Mouse (Mus musculus) hindbrain, postnatal 0 days (tissue): Measurements from ENCODE around the gene H2-Q7. TPM values are rescaled to one million over a fixed set of nuclear protein-coding genes. Genes with fewer than 3 reads are reported as not detected.
"Not testable (repeated sequence)": the region's sequence is repeated elsewhere in the genome, so short reads cannot be mapped to it uniquely, and the experiment has no call there.

Experiments
- ATAC-seq: fragments of 200-750 bp; cut with Nextera tagmentation; 2 replicates; pipeline ENCODE4 v1.8.0; 2017; ENCODE audit warnings: mild to moderate bottlenecking, moderate TSS enrichment, moderate library complexity
- DNase-seq: peaks from one replicate; pipeline ENCODE4 v3.0.0-alpha.2; 2015; ENCODE audit warnings: low spot score
- H3K27ac ChIP-seq: fragments of 300-500 bp; sonication (generic); 2 replicates; pipeline ENCODE4 v1.5.1; 2014; ENCODE audit warnings: mild to moderate bottlenecking
- H3K27me3 ChIP-seq: fragments of 300-500 bp; sonication (generic); 2 replicates; pipeline ENCODE4 v1.6.1; 2014; ENCODE audit warnings: low read length, mixed read lengths; ENCODE audit not compliant: insufficient read depth
- H3K36me3 ChIP-seq: fragments of 300-500 bp; sonication (generic); 2 replicates; pipeline ENCODE4 v1.6.1; 2014; ENCODE audit warnings: low read length, mixed read lengths; ENCODE audit not compliant: insufficient read depth
- H3K4me1 ChIP-seq: fragments of 300-500 bp; sonication (generic); 2 replicates; pipeline ENCODE4 v1.6.1; 2014; ENCODE audit warnings: antibody characterized with exemption, low read length, mixed read lengths; ENCODE audit not compliant: insufficient read depth
- H3K4me2 ChIP-seq: fragments of 300-500 bp; sonication (generic); 2 replicates; pipeline ENCODE4 v1.6.1; 2014; ENCODE audit warnings: low read depth, mild to moderate bottlenecking, low read length, moderate library complexity, mixed read lengths
- H3K4me3 ChIP-seq: fragments of 300-500 bp; sonication (generic); 2 replicates; pipeline ENCODE4 v1.5.1; 2014; ENCODE audit warnings: low read length
- H3K9ac ChIP-seq: fragments of 300-500 bp; sonication (generic); replicated peaks from 2 replicates; pipeline ENCODE4 v1.6.1; 2014; ENCODE audit warnings: mild to moderate bottlenecking, low read length, moderate library complexity, mixed read lengths
- H3K9me3 ChIP-seq: fragments of 300-500 bp; sonication (generic); 2 replicates; pipeline ENCODE4 v1.6.1; 2016; ENCODE audit warnings: low read length, mixed read lengths
- CTCF ChIP-seq: IDR thresholded peaks from 2 replicates; pipeline ENCODE4 v1.5.1; 2016; ENCODE audit warnings: antibody characterized with exemption, control low read depth, low read depth
- WGBS: fragments of 180-500 bp; shearing (Covaris S2); extraction: QIAGEN DNeasy Blood & Tissue Kit; methylation state at CpG from one replicate; pipeline ENCODE4 v1.1.7; 2014; 5-methylcytosine and 5-hydroxymethylcytosine counted together
- polyA plus RNA-seq: library from polyadenylated mRNA; unstranded; fragments of >200 nt; fragmentation: Nextera tagmentation; extraction: Ambion mirVana; gene quantifications from 2 replicates; pipeline ENCODE4 v1.2.1, GENCODE M21; 2015
- total RNA-seq: library from RNA; depleted of rRNA; stranded (reverse); fragments of >200 nt; gene quantifications from 2 replicates; pipeline ENCODE4 v1.2.3, GENCODE M21; 2014

Gene H2-Q7
- total and polyA plus RNA-seq, 2 experiments from 2014 or later: 2.4 to 3.9 TPM

DNA sequence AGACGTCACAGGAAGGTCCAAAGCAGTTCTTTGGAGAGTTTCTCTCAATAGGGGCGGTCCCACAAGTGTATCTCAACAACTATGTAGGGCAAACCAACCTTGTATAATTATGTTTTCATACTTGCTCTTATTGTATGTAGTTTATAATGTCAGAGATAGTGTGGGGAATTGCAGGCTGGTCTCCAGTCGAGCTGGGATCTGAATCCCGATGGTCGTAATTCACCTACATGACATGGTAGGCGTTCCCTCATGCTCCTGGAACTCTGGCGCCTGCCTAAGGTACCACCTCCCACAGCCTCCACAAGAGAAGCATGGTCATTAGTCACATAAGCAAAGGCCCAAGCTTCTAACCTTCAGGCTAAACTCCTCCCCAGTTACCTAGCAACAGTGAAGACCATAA is 20.2 kb upstream of the H2-Q7 start:
- 79% methylated on average over 7 of the region's 7 CpGs for WGBS
- H3K4me1 ChIP-seq: no peaks in the 10 kb centered on the region
- H3K9me3 ChIP-seq: no peaks in the 10 kb centered on the region
- H3K4me3 ChIP-seq: no peak overlapping the region
- no peaks in the 10 kb centered on the region for H3K27me3 ChIP-seq
- no peaks in the 10 kb centered on the region for H3K36me3 ChIP-seq
- H3K27ac ChIP-seq: no peak overlapping the region
- no peak for DNase-seq
- no peak overlapping the region for H3K9ac ChIP-seq
- ATAC-seq: no peak
- TF ChIP-seq CTCF: no peak
- H3K4me2 ChIP-seq: no peak overlapping the region

DNA sequence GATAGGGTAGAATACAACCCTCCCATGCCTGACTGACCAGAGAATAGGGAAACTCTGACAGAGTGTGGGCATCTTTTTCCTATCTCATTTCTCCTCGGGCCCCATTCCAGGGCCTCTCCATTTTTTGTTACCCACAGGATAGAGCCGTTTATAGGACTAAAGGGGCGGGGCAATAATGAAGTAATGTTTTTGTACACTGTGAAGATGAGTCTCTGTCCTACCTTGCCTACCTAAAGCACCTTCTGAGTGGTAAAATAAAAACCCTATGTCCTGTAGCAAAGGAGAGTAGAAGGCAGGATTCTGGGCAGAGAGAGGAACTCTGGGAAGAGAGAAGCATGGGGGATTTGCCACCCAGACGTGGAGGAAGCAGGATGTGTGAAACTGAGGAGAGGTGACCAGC is 19.4 kb upstream of the H2-Q7 start:
- H3K4me3 ChIP-seq, DNase-seq, H3K9ac ChIP-seq, ATAC-seq, H3K27ac ChIP-seq, H3K9me3 ChIP-seq, H3K4me1 ChIP-seq, H3K27me3 ChIP-seq, H3K36me3 ChIP-seq, H3K4me2 ChIP-seq: not testable (repeated sequence)
- 68% methylated on average over 4 of the region's 4 CpGs for WGBS

GRCm38 (mm10) chr17:35420206-35420810 is 18.6 kb upstream of the H2-Q7 start:
- H3K27me3 ChIP-seq, H3K36me3 ChIP-seq, ATAC-seq, H3K9ac ChIP-seq, H3K4me1 ChIP-seq, H3K27ac ChIP-seq, H3K9me3 ChIP-seq, H3K4me3 ChIP-seq, H3K4me2 ChIP-seq: not testable (repeated sequence)
- peak; percentile 68 for DNase-seq
- peak; percentile 84 for TF ChIP-seq CTCF
- WGBS: 19% methylated on average over 11 of the region's 11 CpGs

DNA sequence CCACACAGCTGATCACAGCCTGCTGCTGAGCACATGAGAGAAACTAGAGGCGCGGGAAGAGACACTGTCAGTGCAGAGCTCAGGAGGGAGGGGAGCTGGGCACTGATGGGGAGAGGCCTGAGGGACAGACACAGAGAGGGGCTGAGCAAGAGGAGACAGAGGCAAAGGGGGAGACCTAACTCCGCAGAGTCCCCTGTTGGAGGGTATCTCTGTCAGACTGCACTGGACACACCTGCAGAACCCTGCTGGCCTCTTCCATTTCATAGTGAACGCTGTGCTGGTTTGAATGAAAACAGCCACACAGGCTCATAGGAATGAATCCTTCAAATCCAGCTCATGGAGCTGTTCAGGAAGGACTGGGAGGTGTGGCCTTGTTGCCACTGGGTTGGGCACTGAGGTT is 17.6 kb upstream of the H2-Q7 start:
- ATAC-seq: not testable (repeated sequence)

GRCm38 (mm10) chr17:35422360-35422759 is 16.6 kb upstream of the H2-Q7 start:
- not testable (repeated sequence) for H3K27me3 ChIP-seq, H3K9me3 ChIP-seq, H3K4me2 ChIP-seq, H3K27ac ChIP-seq, H3K36me3 ChIP-seq, H3K4me1 ChIP-seq, ATAC-seq, H3K9ac ChIP-seq, H3K4me3 ChIP-seq, DNase-seq
- 90% methylated on average over 5 of the region's 5 CpGs for WGBS

More for the DNA sequence above, 17.6 kb upstream of the H2-Q7 start:
- not testable (repeated sequence) for H3K4me3 ChIP-seq, DNase-seq, H3K9ac ChIP-seq, H3K4me2 ChIP-seq, H3K9me3 ChIP-seq, H3K4me1 ChIP-seq, H3K27ac ChIP-seq, H3K27me3 ChIP-seq, H3K36me3 ChIP-seq
- WGBS: 84% methylated on average over 4 of the region's 4 CpGs

GRCm38 (mm10) chr17:35423131-35423810 is 15.7 kb upstream of the H2-Q7 start:
- H3K9ac ChIP-seq, ATAC-seq, H3K27me3 ChIP-seq, H3K4me1 ChIP-seq, H3K4me3 ChIP-seq, DNase-seq, H3K36me3 ChIP-seq, H3K27ac ChIP-seq, H3K4me2 ChIP-seq, H3K9me3 ChIP-seq: not testable (repeated sequence)
- 80% methylated on average over 3 of the region's 3 CpGs for WGBS

- not testable (repeated sequence) for ATAC-seq, H3K4me1 ChIP-seq, H3K4me3 ChIP-seq, H3K36me3 ChIP-seq, H3K9ac ChIP-seq, H3K4me2 ChIP-seq, H3K9me3 ChIP-seq, H3K27ac ChIP-seq, H3K27me3 ChIP-seq, DNase-seq
- WGBS: 92% methylated on average over 3 of the region's 3 CpGs
Measured at GRCm38 (mm10) chr17:35424106-35424505, 14.8 kb upstream of the H2-Q7 start.

DNA sequence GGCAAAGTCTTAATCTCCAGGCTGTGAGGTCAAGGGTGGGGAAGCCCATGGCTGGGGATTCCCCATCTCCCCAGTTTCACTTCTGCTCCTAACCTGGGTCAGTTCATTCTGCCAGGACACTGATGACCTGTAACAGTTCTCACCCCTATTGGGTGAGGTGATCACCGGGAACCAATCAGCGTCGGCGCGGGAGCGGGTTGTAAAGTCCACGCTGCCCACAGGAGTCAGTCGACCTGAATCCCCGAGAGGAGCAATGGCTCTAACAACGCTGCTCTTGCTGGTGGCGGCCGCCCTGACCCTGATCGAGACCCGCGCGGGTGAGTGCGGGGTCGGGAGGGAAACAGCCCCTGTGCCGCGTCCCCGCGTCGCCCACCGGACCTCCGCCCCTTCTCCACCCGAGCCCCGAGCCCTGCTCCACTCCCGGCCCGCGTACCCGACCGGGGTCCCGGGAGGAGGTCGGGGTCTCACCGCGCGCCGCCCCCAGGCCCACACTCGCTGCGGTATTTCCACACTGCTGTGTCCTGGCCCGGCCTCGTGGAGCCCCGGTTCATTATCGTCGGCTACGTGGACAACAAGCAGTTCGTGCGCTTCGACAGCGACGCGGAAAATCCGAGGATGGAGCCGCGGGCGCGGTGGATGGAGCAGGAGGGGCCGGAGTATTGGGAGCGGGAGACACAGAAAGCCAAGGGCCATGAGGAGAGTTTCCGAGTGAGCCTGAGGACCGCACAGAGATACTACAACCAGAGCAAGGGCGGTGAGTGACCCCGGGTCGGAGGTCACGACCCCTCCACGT is 14.1 kb upstream of the H2-Q7 start, which contains the start of gene H2-Q6:
Gene H2-Q6, plus strand, starts transcription at position 227 of the 793 bp plus-strand sequence.
- ATAC-seq (peak; percentile 88), DNase-seq (peak; percentile 70)
- not testable (repeated sequence) for H3K27me3 ChIP-seq, H3K27ac ChIP-seq, H3K9me3 ChIP-seq, H3K4me1 ChIP-seq, H3K36me3 ChIP-seq
- Histone ChIP-seq H3K4me2 (peak within 1 kb of the TSS; percentile 55), H3K4me3 (peak within 1 kb of the TSS; percentile 36), H3K9ac (peak within 1 kb of the TSS; percentile 35)
- WGBS: 2% methylated on average over 48 of the region's 66 CpGs
